Mouse (Mus musculus) embryo, embryonic 9.5 days (tissue): Measurements from ENCODE around the gene Vldlr.

Source experiments
- DNase-seq: peaks from one replicate; pipeline ENCODE4 v3.0.0-alpha.2; 2017; ENCODE audit errors: extremely low spot score

Gene Vldlr

DNA sequence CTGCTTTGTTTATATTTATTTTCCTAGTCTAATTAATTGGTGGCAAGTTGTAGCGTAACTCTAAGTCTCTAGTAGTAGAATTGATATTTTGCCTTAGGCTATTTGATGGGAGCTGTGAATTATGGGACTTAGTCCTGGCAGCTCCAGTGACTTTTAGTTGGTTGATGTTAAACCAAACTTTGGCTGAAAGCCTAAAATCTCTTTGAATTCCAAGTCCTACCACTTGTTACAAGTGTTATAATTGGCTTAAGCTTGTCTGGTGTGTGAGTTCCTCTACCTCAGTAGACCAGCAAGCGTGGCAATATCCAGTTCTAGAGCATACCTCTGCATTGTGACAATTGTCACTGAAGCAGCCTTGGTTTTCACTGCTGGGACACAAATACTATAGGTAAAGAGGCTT is 17.1 kb downstream of the Vldlr start:
- DNase-seq, result no peak

DNA sequence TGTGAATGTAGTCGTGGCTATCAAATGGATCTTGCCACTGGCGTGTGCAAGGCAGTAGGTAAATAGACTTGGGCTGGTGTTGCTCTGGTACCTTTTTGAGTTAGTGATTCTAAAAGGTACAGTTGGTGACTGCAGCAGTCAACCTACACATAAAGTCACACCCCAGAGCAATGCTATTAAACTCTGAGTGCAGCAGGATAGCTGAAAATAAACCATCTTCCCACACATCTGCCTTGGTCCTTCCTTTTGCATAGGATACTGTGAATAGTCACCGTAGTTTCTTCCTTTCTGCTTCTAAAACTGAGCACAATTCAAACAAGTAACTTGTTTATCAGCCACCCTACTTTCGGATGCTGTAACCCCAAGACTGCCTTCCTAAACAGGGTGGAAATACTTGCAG is 23.6 kb downstream of the Vldlr start:
- DNase-seq, result no peak

DNA sequence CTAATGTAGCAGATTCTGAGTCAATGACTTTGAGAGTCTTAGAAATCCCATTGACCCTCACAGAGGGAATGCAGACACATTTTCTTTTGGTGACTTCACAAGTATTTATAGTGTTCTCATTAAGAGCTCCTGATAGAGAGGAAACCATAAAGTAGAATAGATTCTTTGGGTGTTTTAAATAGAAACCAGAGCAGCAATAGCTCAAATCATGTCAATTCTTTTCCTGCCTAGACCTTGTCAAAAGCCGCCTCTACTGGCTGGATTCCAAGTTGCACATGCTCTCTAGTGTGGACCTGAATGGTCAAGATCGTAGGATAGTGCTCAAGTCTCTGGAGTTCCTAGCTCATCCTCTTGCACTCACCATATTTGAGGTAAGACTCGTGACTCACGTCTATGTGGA is 27.2 kb downstream of the Vldlr start:
- DNase-seq, result no peak

DNA sequence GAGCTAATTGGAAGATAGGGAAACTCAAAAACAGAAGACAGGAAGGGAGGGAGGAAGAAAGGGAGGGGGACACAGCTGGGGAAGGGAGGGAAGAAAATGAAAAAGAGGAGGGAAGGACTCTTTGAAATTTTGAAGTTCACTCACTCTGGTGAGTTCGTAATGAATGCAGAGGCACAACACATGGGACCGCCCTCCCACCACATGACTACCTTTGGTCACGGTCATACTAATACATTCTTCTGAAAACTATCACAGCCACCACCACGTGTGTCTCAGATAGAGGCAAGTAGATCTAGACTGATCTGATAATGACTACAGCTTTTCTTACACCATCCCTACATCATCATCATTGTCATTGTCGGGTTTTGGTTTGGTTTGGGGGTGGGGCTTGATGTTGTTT is 38.5 kb downstream of the Vldlr start:
- DNase-seq, result no peak

DNA sequence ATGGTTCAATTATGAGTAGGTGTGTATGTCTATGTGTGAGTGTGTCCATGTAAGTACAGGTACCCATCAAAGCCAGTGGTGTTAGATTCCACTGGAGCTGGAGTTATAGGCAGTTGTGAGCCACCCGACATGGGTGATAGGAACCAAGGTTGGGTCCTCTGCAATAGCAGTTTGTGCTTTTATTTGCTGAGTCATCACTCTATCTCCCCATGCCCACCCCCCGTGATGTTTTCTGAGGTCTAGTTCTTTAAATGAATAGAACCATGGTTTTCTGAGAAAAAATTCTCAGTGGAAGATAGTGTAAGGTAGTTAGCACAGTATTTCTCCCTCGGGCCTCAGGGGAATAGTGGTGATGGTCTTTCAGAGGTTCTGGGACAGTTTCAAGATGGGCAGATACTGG is 39.4 kb downstream of the Vldlr start:
- no peak for DNase-seq

DNA sequence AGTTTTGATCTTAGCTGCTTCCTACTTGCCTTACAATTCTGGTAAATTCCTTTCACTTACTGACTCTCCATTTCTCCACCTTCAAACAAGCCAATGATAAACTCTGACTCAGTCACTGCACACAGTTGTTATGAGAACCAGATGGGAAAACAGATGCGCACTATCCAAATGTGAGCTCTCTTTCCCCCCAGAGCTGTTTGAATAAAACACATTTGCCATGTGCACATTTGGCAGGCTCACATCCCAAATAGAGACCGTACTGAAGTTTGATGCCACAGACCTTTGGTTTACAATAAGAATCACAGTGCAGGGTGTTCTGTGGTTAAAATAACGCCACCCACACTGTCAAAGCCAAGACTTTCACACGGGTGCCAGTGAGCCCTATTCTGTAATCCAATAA is 43.8 kb downstream of the Vldlr start:
- DNase-seq, result peak; percentile 8

DNA sequence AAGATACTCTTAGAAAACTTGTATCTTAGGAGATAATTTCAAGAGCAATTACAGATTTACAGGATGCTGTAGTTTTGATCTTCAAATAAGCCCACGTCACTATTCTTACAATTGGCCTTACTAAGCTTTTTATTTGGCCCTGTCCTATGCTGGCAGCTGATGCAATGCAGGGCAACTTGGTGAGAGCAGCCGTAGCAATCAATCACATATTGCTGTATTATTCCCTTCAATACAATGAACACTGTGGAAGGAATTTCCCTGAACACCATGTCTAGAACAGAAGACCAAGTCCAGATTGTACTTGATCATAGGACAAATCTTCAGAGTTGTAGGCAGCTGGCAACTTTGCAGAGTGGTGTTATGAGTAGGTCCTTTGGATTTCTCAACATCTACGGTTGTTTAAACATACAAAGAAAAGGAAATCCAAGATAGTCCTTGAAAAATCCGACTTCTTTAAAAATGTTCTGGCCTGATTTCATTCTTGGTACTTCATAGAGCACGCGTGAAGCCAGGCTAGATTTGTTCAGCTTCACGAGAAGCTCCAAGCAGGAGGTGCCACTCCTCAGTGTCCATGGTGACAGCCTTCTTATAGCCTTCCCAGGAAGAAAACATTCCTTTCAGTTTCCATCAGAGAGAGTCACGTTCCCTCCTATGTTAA is 44.5 kb downstream of the Vldlr start:
- no peak for DNase-seq

DNA sequence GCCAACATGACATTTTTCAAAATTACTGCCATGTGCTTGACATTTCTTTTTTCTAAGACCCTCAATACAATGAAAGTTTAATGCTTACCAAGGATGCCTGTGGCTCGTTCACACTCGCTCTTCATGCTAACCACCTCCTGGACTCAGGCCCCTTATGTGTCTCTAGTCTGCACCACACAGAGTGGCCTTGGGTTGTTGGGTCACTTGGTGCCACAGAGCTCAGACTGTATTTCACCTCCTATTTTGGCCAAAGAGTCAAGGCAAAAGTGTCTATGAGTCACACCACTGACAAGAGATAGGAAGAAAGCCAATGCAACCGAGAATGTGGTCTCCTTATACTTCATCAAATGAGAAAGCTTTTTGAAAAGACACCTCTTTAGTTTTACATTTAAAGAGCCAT is 45.9 kb downstream of the Vldlr start:
- no peak for DNase-seq

DNA sequence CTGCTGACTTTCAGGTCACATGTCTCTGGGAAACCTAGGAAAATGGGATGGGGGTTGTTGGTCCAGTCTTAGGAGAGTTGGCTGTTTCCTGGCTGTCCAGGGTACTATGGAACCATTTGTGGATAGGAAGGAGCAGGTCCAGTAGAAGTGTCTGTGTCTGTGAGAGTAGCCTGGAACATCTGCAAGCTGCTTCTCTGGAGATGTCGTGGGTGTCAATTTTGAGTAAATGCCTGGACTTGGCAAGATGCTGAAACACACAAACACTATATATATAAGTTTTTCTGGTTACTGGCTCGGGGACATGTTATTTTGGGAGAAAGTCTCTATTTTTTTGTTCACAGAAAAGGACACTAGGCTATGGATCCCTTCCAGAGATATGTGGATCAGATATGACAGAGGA is 57.1 kb downstream of the Vldlr start:
- no peak for DNase-seq

DNA sequence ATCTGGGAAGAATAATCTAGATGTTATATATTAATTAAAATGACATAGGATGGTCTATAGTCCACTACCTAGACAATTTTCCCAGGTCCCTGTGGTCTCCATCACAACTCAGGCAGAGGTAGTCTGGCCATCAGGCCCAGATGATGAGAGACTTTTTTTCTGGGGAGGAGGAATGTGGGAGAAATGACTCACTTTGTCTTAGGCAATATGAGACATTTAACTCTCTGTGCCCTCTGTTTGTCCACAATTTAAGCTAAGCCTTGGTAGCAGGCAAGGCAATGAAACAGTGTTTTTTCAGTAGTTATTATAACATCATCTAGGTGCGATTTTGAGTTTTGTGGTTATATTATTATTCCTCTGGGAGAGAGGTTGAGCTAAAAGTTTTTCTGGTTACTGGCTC is 58.1 kb downstream of the Vldlr start:
- DNase-seq, result no peak

DNA sequence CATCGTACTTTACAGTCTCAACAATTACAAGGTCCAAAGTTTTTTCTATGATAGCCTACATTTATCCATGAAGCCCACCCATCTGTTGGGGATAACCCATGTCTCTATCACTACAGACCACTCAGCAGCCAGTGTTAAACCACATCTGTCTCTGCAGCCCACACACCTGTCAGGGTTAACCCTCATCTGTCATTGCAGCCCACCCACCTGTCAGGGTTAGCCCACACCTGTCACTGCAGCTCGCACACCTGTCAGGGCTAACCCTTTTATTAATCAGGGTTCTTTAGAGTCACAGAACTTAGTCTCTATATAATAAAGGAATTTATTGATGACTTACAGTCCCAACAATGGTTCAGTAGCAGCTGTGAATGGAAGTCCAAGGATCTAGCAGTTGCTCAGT is 62.9 kb downstream of the Vldlr start:
- DNase-seq, result no peak
